ENCODE assay signal across 18 mouse cellular contexts in genomic region chr11:103078131-103078530, GRCm38 (mm10). TPM values are rescaled to one million over a fixed set of nuclear protein-coding genes. Genes with fewer than 3 reads are reported as not detected.
DNase-seq lines count a peak whose midpoint lies in the region; TF ChIP-seq lines count a peak whose summit lies in the region.
"Had no signal": no experiment of that assay in that cellular context is flagged by ENCODE, and none has a peak within 500 bp of the region (broad histone marks: within the 10 kb centered on the region; RNA-seq: fewer than 3 reads in every experiment).

No protein-coding gene starts in this region.

- H3K4me3 ChIP-seq in gastrocnemius, adult 2 months = no peak overlapping the region
- H3K4me3 ChIP-seq: embryonic facial prominence, embryonic 13.5 days; embryonic facial prominence, embryonic 15.5 days; erythroblast, embryonic 14.5 days; forebrain, embryonic 10.5 days; forebrain, embryonic 12.5 days had no signal

- TF ChIP-seq CTCF in gastrocnemius, adult 2 months (IDR thresholded peaks at IDR 0.05) = no peak

- no peak overlapping the region for H3K27ac ChIP-seq in gastrocnemius, adult 2 months
- H3K27ac ChIP-seq: embryonic facial prominence, embryonic 13.5 days; embryonic facial prominence, embryonic 15.5 days; forebrain, embryonic 10.5 days; forebrain, embryonic 12.5 days had no signal

- DNase-seq in gastrocnemius, adult 2 months = peak; percentile 40
- no peak for DNase-seq in gastrocnemius, adult 8-10 months (ENCODE audit: low spot score in 2 of 2)
- peak; percentile 91 for DNase-seq in heart, adult 11 months
- no peak for DNase-seq in heart, postnatal 36 days
- DNase-seq: adrenal gland, adult 2 months; adrenal gland, postnatal 10 days; adrenal gland, postnatal 25 days; cerebellum, adult 11 months; cerebellum, adult 8-10 months; cerebellum, adult 9-11 months; cerebellum, postnatal 14 days; cerebellum, postnatal 36 days; embryo, embryonic 11 days had no signal

- intact Hi-C loops in gastrocnemius, adult 2 months (cut with DNase I) = no loop called here
- intact Hi-C loops in heart, postnatal 36 days (cut with DNase I) = no loop called here

RNA-seq across cellular contexts. Expression of gene Plcd3, which starts 23.3 kb away (rescaled TPM):
- 1 to 10 TPM; 4.6 to 5.9 TPM for total RNA-seq in gastrocnemius, adult 2 months (2021)
- 1 to 10 TPM; 5.0 to 5.9 (median 5.5) TPM for total RNA-seq in gastrocnemius, adult 8-10 months (2022)
- total RNA-seq in heart, postnatal 36 days (2021) = 10 to 100 TPM; 16.1 to 18.3 TPM

RNA-seq across cellular contexts. Expression of gene Acbd4, which starts 23.4 kb away (rescaled TPM):
- 10 to 100 TPM; 24.2 to 28.6 TPM for total RNA-seq in gastrocnemius, adult 2 months (2021)
- total RNA-seq in gastrocnemius, adult 8-10 months (2022) = 10 to 100 TPM; 25.6 to 46.5 (median 41.0) TPM
- total RNA-seq in heart, postnatal 36 days (2021) = 10 to 100 TPM; 37.4 to 41.4 TPM

RNA-seq across cellular contexts. Expression of gene Hexim1, which starts 37.9 kb away (rescaled TPM):
- total RNA-seq in gastrocnemius, adult 2 months (2021) = 10 to 100 TPM; 18.6 to 21.8 TPM
- 10 to 100 TPM; 15.1 to 25.6 (median 18.7) TPM for total RNA-seq in gastrocnemius, adult 8-10 months (2022)
- total RNA-seq in heart, postnatal 36 days (2021) = 10 to 100 TPM; 18.0 to 20.5 TPM

RNA-seq across cellular contexts. Expression of gene Dcakd, which starts 50.0 kb away (rescaled TPM):
- 10 to 100 TPM; 12.4 to 25.8 TPM for total RNA-seq in gastrocnemius, adult 2 months (2021)
- 10 to 100 TPM; 10.3 to 15.1 (median 13.0) TPM for total RNA-seq in gastrocnemius, adult 8-10 months (2022)
- 10 to 100 TPM; 70.4 to 81.3 TPM for total RNA-seq in heart, postnatal 36 days (2021)

RNA-seq across cellular contexts. Expression of gene Nmt1, which starts 50.1 kb away (rescaled TPM):
- total RNA-seq in gastrocnemius, adult 2 months (2021) = 10 to 100 TPM; 43.8 to 51.9 TPM
- total RNA-seq in gastrocnemius, adult 8-10 months (2022) = 10 to 100 TPM; 44.4 to 52.7 (median 50.5) TPM
- total RNA-seq in heart, postnatal 36 days (2021) = 10 to 100 TPM; 65.2 to 68.7 TPM

Comparison
In these comparisons a context has a peak if more than half of its experiments do, and no peak if none do; other contexts are left out.
1. DNase-seq: peak in gastrocnemius, adult 2 months (single experiment) and heart, adult 11 months (single experiment); none in gastrocnemius, adult 8-10 months (0 of 2) and heart, postnatal 36 days (0 of 2).